Mouse (Mus musculus) ES-Bruce4 (cell line): ENCODE measurements around the gene Zfp747.

ENCODE experiments used
- EP300 ChIP-seq: IDR thresholded peaks from 2 replicates; pipeline ENCODE4 v1.6.1; 2011; ENCODE audit warnings: low read depth, low read length; ENCODE audit not compliant: insufficient read depth
- POLR2A ChIP-seq: IDR thresholded peaks from one replicate; pipeline ENCODE4 v1.8.1; 2011; ENCODE audit warnings: low read length; ENCODE audit not compliant: insufficient read depth

DNA sequence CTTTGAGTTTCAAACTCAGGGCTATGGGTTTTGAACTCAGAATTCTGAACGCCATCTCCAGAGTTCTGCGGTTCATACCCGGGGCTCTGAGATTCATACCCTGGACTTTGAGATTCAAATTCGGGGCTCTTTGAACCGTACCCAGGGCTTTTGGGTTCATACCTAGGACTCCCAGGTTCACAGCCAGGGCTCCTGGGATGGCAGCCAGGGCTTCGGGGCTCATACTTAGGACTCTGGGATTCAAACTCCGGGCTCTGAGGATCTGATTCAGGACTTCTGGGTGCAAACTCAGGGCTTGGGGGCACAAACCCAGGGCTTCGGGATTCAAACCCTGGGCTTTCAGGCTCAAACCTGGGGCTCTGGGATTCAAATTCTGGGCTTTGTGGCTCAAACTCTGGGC, 31.5 kb downstream of the Zfp747 start:
- no peak for TF ChIP-seq POLR2A
- TF ChIP-seq EP300: no peak
